Mouse (Mus musculus) right cerebral cortex, postnatal 10 days (tissue): Measurements from ENCODE around the gene Vps26a.

Experiments used
- DNase-seq, 2 experiments: peaks; one replicate each; pipeline ENCODE4 v3.0.0; 2021; ENCODE audit warnings: low spot score in 2 of 2

Gene Vps26a

DNA sequence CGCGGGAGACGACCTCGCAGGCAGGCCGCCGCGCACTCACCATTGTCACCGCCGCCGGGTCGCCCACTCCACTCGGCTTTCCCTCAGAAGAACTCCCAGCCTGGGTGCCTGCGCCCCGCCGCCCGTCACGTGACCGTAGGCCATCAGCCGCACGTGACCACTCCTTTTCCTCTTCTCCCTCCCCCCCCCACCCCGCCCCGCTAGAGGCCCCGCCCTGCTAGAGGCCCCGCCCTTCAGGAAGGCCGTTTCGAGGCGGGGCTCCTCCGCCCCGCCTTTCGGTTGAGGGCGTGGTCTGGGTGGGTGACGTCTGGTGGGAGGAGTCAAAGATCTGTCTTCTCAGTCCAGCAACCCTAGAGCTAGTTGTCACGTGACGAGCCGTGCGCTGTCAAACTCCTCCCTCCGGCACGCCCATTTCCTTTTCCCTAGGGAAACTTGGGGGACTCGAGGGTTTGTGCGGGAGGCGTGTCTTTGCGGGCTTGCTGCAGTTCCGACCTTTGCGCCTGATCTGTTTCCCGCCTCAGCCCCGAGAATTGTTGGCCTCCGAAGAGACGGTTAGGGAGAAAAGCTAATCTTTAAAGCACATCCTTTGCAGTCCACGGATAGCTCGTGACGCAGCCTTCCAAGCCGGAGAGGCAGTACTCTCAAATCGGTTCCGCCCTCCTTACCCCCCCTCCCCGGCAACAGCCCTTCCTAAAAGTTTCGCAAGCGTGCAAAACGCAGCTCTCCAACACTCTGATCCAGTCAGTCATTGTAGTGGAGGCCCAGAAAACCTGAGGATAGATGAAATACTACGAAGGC, at the start of gene Vps26a:
TSS of gene Vps26a (minus strand) at position 188 of the 798 bp plus-strand sequence.
- DNase-seq: peak; percentile 99

DNA sequence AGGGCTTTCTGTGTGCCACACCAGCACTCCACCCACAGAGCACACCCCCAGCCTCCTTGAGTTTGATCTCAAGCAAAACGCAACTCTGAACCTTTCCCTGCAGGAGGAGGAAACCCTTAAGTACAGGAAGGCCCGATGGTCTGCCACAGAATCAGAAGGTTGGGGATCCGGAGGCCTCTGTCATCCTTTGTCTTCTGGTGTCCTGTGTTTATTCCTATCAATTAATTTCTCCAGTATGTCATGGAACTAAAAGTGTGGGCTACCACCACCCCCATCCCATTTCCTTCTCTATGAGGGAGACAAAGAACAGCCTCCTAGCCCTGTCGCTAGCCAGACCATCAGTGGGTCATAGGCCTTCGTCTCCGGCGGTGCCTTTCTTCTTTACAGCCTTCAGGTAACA, 47.9 kb upstream of the Vps26a start:
- no peak for DNase-seq

DNA sequence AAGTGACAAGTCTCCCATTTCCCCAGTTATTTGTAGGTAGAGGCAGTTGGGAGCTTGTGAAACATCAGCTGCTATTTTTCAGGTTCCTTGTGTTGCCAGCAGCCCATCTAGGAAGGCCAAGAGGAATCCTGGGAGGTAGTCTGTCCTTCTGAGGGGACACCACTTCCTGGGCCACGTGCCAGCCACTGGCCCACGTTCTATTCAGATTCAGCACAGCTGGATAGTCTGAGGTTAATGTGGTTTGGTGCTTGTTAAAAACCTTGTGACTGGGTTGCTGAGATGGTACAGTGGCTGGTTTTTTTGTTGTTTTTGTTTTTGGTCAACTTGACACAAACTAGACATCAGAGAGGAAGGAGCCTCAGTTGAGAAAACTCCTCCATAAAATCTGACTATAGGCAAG, 46.2 kb upstream of the Vps26a start:
- no peak for DNase-seq

DNA sequence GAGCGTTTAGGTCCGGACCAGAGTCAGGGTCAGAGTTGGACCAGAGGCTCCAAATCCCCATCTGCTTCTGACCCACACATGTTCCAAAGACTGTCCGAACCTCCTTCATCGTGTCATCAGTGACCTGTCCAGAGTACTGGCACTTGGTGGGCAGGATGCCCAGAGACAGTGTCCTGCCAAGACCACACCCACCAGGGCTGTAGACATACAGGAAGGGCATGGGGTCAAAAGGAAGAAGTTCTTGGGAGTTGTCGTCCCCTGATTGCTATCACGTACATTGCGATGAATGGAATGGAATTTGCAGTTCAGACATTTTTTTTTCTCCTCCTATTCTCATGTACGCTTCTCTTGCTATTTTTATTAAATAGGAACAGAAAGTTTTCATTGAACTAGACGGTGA, 43.6 kb upstream of the Vps26a start:
- no peak for DNase-seq

DNA sequence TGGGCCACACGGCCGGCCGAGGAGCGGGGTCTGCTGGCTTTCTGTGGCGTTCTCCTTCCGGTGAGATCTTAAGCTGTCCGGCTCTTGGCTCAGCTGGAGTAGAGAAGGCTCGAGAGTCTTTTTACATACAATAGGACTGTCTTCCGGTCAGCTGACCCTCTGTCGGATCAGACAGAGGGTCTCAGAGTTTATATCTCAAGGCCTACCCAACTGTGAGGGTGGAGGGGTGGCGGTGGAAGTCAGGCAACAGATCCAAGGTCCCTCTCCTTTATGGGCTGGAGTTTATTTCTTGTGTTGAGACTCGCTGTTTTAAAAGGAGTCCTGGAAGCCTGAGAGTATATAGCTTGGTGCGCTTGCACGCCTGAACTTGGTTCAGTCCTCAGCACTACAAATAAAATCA, 40.7 kb upstream of the Vps26a start, which contains the start of gene Srgn:
TSS of gene Srgn (minus strand) at position 101 of the 400 bp plus-strand sequence.
- DNase-seq: no peak

DNA sequence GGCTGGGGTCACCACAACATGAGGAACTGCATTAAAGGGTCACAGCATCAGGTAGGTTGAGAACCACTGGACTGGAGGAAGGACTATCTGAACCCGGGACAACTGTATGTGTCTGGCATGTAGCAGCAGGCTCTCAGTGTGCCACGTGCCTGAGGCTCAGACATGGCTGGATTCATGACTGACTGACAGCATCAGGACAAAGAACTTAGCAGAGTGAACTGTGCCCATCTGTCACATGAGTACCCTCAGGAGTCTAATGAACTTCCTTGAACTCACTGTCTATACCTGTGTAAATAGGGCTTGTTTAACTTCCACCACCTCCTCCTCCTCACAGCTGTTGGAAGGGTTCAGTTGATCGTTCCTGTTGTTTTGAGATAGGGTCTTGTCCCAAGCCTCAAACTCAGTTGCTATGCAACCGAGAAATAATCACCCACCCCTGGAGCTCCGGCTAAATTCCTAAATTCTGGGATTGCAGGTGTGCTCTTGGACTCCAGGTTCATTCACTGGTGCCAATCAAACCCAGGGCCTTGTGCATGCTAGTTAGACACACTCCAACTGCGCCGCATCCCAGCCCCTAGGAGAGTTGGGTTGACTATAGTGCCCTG, 35.8 kb upstream of the Vps26a start:
- DNase-seq: no peak

DNA sequence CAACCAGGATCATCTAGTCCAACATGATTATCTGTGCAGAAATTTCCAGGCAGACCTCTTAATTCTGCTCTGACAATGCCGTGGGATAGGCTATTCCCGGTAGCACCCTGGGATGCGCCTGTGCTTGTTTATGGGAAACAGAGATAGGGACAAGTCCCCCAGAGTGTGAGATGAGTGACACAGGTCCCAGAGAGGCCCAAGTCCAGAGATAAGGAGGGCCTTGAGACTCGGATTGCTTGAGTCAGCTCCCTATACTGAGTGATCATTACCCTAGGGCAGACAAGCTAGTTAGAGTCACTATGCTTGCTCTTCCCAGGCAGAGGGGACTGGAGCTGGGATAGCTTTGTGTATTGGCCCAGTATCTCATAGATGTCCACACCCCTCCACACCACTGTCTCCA, 35.2 kb upstream of the Vps26a start:
- no peak for DNase-seq

DNA sequence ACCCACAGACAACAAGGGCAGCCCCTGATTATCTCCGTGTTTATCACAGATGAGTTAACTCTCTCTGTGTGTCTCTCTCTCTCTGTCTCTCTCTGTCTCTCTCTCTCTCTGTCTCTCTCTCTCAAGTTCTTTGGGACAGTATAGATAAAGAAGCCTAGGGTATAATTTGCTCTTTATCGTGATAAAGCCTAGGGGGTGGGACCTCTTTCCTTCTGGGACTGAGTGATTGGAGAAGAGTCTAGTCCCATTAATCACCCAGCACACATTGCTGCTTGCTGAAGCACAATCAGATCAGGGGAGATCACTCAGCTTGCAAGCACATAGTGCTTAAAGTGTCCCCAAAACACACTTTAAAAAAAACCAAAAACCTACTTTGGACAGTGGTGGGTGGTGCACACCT, 34.3 kb upstream of the Vps26a start:
- DNase-seq: no peak

DNA sequence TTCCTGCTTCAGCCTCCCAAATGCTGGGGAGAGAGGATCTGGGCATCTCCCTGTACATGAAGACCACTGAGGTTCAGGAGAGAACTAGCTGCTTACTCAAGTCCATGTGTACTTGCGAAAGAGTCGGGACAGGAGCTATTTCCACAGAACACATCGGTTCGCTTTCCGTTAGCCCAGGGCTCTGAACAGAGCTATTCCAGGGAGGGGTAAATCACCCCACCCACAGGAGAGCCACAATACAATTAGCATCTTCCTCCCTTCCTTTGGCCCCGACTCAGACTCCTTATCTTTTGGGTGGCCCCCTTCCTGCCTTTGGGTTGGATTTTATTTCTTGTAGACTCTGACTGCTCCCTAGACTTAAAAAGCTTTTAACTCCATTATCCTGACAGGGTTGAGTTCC, 30.9 kb upstream of the Vps26a start:
- no peak for DNase-seq

DNA sequence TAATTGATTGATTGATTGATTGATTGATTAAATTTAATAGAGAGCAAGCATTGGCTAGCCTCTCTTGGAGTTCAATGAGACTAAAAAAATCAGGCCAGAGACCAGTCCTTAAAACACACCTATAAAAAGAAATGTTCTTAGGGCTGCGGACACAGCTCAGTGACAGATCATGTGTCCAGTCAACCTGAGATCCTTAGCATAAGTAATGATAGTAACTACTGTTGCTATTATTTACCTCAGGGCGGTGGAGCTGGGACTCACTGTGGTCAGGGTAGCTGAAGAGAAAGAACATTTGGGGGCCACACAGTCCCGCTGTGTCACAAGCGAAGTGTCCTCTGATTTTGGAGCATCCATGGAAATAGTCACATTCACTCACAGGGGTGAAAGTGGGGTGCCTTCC, 26.2 kb upstream of the Vps26a start:
- DNase-seq: no peak

DNA sequence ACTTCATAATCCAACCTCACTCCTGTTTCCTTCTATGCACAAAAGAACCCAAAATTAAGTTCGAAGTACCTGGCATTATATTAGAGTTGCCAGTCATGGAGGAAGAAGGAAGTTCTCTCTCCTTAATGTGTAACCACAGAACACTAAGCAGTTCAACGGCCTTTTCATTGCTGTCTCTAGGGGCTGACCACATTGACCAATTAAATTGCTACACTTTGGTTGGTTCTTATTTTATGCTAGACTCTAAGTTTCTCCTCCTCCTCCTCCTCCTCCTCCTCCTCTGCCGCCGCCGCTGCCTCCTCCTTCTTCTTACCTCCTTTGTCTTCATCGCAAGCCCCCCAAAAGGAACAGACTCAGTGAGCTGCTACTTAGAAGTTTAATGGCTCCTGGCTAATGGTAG, 24.9 kb upstream of the Vps26a start:
- no peak for DNase-seq

DNA sequence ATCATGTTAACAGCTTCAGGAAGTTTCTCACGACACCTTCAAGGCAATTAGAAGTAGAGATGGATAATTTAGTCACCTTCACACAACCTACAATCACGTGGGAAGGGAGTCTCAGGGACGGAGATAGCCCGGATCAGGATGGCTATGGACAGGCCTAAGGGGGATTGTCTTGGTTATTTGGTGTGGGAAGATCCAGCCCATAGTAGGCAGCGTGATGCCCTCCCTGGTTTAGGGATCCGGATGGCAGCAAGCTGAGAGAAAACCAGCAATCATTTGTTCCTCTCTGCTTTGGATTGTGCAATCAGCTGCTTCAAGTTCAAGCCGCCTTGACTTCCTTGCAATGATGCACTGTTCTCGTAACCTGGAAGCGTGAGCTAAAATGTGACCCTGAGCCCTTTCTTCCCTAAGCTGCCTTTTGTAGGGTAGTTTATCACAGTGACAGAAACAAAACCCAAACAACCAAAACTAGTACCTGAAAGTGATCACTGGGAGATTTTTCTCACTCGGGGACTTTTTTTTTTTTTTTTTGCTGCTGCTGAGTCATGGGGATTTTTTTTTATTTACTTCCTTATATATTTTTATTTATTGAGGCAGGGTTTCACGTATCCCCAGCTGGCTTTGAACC, 22.5 kb upstream of the Vps26a start:
- DNase-seq: no peak

DNA sequence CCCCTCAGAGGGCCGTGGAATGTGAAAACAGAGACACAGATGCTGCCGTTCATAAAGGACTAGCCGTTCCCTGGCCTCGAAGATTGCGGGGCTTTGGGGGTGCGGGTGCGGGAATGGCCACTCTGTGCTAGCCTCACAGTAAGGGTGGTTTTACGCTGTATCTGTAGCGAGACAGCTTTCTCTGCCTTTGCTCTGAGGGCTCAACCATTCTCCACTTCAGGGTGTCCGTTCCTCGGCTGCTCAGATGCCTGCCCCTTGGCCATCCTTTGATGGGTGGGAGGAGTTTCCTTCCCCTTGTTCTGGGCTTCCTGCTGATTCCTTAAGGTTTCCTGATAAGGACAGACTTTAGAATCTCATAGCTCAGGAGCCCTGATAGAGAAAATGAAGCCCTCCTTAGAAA, 21.9 kb upstream of the Vps26a start:
- no peak for DNase-seq

DNA sequence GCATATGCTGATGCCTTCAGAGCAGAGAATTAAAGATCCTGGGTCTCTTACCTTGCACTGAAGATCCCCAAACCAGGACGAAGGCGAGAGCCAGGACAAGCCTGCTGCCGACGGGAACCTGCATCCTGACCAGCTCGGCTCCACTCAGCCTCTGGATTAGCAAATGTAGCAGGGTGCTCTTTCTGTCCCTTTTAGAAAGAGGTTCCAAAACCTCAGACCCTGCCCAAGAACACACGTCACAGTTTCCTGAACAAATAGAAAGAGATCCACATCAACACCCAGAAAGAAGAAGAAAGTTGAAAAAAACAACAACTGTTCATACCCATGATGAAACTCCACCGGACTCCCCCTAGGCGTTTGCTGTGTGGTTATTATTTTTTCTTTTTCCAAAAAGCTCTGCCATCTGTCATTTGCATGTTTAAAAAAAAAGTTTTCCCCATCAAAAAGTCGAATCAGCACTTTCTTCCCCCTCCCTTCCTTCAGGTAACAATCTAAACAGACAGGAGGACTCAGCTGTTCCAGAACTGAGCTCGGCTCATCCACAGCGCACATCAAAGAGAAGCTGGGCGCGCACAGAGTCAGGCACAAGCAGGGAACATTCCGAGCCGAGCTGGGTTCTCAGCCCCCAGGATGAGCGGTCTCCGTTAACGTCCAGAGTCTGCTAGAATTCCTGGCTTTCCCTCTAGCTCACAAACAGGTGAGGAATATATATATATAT, 21.1 kb upstream of the Vps26a start:
- DNase-seq: no peak

DNA sequence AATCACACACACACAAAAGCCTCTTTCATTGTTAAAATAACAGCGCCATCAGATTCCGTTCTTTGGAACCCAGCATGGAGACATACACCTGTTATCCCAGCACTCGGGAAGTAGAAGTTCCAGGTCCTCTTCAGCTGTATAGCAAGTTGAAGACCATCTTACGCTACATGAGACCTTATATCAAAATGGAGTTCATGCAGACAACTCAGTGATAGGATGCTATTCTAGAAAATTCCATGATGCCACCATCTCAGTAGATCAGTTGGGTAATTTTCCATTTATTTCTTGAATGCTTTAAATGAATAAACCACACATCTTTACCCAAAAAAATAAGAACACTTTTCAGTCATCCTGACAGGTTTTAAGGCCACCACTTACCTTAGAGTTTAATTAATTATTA, 20.5 kb upstream of the Vps26a start:
- no peak for DNase-seq

DNA sequence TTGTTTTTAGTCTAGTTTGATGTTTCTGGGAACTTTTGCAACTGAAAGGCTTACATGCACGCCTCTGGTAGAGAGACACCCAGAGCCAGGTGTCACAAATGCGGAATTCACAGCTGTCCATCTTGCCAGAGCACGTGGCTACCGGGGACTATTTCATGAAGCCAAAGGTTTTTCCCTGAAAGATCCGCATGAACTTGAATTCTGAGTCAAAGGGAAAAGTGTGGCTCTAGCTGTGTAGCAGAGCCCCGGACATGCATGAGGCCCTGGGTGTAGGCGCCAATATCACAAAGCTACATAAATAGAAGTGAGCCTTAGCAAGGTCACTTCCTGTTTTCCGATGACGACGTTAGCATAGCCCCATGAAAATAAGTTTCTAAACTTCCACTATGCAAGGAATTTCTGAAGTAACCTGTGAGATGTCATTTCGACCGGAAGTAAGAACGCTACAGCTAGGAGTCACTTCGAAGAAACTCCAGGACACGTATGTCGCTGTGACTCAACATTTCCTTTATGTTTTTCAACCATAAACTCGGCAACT, 19.5 kb upstream of the Vps26a start:
- DNase-seq: no peak

DNA sequence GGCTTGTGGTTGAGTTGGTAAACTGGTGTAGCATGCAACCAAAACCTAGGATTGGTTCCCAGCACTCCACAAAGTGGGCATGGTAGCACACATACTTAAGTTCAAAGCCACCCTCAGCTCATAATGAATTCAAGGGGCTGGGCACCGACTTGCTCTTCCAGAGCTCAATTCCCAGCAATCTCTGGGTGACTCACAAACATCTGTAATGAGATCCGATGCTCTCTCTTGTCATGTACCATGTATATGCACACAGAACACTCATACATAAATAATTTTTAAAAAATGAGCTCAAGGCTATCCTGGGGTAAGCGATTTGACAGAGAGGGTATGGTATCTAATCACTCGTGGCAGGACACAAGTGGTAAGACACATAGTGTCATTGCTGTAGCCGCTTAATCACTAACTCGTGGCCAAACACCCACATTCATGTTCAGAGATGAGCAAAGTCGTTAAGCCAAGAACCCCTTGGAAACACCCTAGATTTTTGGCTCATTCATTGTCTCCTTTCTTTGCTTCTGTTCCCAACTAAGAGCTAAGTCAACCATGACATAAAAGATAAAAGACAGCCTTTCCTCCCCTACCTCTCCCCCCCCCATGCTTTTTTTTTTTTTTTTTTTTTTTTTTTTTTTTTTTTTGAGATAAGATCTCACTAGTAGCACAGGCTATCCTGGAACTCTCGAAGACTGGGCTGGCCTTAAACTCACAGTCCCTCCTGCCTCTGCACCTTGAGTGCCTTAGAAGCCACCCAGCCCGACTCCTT, 18.8 kb upstream of the Vps26a start:
- DNase-seq: no peak

DNA sequence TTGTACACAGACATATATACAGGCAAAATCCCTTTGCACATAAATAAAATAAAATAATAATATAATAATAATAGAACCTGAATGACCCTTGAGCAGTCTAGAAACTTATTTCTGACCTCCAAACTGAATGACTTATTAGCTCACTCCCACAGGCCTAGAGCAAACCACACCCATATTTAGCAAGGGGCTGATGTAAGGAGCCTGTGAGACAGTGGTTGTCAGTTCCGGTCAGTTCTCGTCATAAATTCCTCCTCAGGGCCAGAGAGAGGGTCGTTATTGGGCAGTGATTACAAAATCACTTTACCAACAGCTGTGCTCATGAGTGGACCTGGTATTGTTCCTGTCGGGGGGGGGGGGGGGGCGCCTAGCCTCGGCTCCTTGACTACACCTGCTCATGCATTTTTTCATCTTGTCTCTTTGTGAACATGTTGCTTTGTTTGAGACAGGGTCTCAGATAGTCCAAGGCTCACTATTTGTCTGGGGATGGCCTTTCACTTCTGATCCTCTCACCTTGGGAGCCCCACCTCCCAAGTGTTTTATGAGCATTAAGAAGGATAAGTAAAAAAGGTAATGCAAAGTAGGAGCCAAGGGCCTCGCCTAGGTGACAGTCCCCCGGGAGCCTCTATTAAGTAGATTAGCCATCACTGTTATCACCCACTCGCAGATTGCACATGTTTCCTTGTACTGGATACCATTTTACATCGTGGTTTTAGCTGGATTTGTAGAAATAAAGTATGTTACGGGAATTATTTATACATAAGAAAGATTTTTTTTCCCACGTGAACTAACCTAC, 17.4 kb upstream of the Vps26a start:
- no peak for DNase-seq

DNA sequence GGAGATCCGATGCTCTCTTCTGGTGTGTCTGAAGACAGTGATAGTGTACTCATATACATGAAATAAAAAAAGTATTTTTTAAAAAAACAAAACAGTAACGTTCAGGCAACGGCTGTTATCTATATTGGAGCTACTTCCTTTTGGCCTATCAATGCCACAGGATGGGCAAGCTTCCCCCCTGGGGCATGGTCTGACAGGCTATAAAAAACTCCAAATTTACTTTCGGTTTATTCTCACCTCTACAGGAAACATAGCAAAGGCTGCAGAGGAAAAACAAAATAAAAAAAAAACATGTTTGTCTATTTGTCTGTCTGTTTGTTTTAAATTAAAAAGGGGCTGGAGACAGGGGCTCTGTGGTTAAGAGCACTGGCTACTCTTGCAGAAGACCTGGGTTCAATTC, 16.7 kb upstream of the Vps26a start:
- no peak for DNase-seq

DNA sequence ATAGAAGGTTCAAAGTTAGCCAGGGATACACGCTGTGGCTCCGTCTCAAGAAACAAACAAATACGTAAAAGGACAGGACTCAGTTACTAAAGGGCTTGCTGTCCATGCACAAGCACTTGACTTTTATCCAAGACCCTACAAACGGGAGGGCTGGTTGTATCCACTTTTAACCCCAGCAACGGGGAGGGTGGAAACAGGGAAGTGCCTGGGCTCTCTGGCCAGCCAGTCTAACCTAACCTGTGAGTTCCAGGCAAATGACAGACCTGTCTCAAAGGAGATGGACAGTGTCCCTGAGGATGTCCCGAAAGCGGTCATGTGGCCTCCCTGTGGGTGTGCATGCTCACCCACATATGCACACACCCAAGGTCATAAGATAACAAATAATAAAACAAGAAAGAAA, 15.3 kb upstream of the Vps26a start:
- DNase-seq: no peak
